Mouse (Mus musculus): Measurements from ENCODE around the gene Hcn2.

Gene Hcn2

DNA sequence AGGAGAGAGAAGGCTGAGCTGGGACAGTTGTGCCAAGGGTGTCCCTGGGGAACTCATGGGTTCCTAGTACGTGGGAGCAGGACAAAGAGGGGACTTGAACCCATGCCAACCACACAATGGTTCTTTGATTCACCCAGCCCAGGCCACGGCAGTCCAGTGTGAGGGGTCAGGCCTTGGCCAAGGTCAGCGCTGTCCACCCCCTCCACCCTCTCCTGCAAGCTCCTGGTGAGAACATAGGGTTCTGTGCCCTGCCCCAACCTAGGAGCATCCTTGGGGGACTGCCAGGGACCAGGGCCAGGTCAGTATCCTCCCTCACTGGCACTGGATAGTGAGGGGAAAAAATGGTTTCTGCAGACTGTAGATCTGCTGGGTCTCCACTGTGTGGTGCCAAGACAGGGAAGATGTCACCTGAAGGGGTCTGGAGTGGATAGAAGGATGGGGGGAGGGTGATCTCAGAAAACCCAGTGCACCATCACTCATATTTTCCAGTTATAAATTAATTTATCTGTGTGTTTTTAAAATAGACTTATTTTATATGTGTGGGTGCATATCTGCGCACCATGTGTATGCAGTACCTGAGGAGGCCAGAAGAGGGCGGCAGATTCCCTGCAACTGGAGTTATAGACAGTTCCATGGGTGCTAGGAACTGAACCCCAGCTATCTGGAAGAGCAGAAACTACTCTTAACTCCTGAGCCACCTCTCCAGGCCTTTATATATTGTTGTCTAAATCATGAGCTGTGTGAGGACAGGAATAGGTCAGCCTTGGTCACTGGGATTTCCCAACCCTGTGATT, 58.2 kb downstream of the Hcn2 start:
- peak in 1 of 2 experiments; percentile 26 for DNase-seq (ENCODE audit: low spot score in 2 of 2)

DNA sequence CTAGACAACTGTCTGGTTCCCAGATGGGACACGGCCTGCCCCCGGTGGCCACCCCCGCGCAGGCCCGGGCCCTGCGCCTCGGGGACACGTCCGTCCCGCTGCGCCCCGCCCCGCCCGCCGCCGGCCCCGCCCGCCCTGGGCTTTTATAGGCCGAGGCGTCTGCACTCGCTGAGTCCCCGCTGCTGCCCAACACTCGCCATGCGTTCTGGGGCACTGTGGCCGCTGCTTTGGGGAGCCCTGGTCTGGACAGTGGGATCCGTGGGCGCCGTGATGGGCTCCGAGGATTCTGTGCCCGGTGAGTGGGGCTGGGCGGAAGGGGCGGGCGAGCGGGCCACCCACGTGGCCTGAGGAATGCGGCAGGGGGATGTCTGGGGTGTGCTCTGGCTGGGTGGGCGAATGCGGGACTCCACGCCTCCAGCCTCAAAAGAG, 60.7 kb downstream of the Hcn2 start, which contains the start of gene Fstl3:
TSS of gene Fstl3 (plus strand) at position 170 of the 429 bp plus-strand sequence.
- peak in 1 of 2 experiments; percentile 32 for DNase-seq (ENCODE audit: low spot score in 2 of 2)

DNA sequence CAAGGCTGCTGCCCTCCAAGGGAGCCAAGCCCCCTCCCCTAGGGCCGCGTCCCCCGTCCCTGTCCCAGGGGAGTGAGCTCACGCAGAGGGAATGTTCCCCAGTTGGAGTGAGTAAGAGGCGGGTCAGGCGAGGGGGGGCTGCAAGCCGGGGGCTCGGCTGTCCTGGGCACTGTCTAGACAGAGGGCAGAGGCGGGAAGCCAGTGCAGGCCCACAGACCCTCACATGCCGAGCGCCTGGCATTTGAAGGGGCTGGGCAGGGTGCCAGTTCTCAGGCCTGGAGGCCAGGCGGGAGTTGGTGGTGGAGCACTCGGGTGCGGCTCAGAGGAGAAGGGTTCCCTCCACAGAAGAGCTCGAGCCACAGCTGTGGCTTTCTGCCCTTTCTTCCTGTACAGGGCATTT, 61.6 kb downstream of the Hcn2 start:
- DNase-seq (ENCODE audit: low spot score in 2 of 2) = peak in 1 of 2 experiments; percentile 70

DNA sequence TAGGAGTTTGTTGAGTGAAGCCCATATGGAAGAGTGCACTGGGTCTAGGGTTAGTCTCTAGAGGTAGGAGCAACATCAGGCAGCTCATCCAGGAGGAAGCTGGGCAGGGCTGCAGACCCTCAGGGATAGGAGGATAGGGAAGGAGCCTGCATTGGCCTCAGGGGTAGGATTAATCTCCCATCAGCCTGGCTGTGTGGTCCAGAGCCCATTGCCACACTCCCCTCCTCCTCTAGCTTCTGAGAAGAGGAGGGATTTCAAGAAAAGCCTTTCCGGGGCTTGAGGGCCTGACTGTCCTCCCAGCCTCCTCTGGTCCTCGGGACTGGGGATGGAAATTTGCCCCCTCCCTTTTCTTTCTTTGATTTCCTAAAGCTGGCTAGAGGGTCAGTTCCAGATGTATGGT, 62.8 kb downstream of the Hcn2 start:
- DNase-seq (ENCODE audit: low spot score in 2 of 2) = no peak

DNA sequence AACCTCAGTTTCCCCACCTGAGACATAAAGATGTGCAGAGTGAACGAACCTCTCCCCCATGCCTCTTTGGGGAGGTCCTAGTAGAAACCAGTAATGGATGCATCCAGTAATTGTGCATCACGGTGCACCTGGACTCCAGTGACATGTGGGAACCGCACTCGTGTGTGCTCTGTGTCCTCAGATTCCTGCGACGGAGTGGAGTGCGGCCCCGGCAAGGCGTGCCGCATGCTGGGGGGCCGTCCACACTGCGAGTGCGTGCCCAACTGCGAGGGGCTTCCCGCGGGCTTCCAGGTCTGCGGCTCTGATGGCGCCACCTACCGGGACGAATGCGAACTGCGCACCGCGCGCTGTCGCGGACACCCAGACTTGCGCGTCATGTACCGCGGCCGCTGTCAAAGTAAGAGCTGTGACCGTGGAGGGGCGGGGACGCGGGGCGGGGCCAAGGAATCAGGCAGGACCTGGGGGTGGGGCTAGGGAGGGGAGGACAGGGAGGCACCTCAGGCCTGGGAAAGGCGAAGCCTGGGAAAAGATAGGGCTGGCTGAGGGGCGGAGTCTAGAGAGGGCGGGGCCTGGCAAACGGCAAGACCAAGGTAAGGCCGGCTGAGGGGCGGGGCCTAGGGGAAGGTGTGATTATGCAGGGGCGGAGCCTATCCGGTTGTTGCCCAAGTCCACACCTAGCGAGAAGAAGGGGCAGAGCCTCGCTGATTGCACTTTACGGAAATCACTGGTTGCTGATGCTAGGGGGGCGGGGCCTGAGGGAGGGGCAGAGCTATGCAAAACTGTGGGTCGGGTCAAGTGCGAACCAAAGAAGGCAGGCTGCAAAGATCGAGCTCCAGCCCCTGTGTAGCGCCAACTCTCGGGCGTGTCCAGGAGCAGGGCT, 63.6 kb downstream of the Hcn2 start:
- DNase-seq (ENCODE audit: low spot score in 2 of 2) = peak; percentile 96 to 97

DNA sequence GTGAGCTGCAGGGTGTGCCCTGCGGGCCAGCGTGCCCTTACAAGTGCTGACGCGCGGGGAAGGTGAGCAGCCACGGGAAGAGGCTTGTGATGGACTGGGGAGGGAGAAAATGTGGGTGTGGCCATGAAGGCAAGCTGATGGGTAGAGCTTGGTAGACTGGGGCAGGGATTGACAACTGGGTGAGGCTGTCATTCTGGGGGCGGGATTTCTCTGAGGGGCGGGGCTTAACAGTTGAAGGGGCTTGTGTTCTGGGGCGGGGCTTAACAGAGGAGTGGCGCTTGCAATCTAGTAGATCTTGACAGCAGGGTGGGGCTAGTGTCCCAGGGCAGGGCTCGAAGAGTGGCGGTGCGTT, 64.2 kb downstream of the Hcn2 start:
- DNase-seq (ENCODE audit: low spot score in 2 of 2) = peak; percentile 83 to 89

DNA sequence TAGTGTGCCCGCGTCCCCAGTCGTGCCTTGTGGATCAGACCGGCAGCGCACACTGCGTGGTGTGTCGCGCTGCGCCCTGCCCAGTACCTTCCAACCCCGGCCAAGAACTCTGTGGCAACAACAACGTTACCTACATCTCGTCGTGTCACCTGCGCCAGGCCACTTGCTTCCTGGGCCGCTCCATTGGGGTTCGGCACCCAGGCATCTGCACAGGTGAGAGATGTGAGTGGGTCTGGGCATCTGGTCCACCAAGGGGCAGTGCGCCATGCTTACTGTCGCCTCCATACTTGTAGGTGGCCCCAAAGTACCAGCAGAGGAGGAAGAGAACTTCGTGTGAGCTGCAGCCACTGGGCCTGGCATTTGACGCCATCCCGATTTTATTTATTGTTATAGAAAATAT, 64.7 kb downstream of the Hcn2 start:
- DNase-seq (ENCODE audit: low spot score in 2 of 2) = peak; percentile 51 to 73

DNA sequence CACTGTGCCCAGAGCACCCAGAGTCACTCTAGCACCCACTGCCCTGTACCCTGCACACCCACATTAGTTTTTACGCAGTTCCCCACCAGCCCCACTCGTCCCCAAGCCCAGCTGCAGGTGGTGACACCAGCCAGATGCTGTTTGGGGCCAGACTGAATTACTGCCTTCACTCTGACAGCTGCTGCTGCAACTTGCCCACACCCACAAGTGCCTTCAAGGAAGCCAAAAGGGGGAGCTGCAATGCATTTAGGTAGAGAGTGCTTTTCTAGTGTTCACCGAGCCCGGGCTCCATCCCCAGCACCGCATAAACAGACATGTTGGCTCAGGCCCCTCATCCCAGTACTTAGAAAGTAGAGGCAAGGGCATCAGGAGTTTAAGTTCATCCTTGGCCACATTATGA, 65.5 kb downstream of the Hcn2 start:
- DNase-seq (ENCODE audit: low spot score in 2 of 2) = no peak

DNA sequence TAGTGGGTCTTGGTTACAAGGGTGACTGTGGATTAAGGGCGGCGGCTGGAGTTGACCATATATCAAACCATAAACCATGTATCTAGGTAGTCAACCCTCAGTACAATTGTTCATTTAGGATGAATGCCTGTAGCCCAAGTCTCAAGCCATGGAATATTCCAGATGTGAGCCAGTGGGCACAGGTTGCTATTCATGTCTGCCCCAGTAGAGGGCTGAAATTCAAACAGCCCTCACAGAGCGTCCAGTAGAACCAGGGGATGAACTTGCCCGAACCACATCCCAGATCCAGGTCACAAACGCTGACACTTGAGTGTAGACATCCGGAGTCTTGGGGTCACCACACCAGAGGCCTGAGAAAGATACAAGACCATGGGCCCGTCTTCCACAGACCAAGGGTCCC, 66.6 kb downstream of the Hcn2 start:
- no peak for DNase-seq (ENCODE audit: low spot score in 2 of 2)

DNA sequence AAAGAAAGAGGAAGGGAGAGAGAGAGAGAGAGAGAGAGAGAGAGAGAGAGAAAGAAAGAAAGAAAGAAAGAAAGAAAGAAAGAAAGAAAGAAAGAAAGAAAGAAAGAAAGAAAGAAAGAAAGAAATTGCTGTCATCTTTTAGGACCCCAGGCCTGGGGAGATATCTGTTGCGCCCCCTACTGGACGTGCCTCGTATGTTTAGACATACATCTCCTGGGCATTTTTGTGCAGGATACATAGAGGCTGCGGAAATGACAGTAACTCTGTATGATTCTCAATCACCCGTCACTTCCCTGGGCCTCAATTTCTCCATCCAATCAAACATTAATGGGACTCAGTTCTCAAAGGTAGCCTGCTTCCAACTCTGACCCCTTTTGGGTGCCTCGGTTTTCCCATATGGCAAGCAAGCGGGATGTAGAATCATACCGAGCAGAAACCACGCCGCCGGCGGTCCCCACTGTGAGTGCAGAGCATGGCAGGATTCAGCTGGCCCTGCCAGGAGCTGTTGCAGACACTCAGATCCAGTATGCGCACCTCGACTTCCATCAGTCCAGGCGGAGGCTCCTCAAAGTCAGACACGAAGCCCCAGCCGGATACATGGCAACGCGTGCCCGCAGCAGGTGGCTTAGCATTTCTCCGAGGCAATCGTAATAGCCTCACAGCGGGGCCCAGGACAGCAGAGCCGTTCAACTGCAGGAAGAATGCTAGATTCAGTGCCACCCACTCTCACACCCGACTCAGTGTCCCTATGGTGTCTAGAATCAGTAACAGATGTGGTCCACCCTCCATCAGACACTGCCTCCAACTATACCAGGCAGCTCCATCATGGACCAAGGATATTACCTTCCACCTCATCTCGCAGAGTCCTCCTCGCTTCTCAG, 67.7 kb downstream of the Hcn2 start:
- no peak for DNase-seq (ENCODE audit: low spot score in 2 of 2)

Data from right cerebral cortex, postnatal 10 days (tissue).